Mouse (Mus musculus) bone marrow, adult 2 months (tissue): Measurements from ENCODE around the gene Dhcr24.

ENCODE experiments used
- CTCF ChIP-seq: fragments of 200-500 bp; IDR thresholded peaks from 2 replicates; pipeline ENCODE4 v1.5.1; 2011; ENCODE audit warnings: low read length, control low read depth; ENCODE audit not compliant: control insufficient read depth, insufficient read depth
- POLR2A ChIP-seq: fragments of 200-500 bp; IDR thresholded peaks from 2 replicates; pipeline ENCODE4 v1.6.1; 2011; ENCODE audit warnings: low read depth, mild to moderate bottlenecking, control low read depth, low read length, borderline replicate concordance; ENCODE audit not compliant: control insufficient read depth

- TF ChIP-seq CTCF = peak; percentile 99
- no peak for TF ChIP-seq POLR2A
Observed at GRCm38 (mm10) chr4:106529375-106530112, 31.3 kb upstream of the Dhcr24 start.
